Mouse (Mus musculus) brain, embryonic 14.5 days (tissue): ENCODE results near the gene Tigar.

Experiments used
- CTCF ChIP-seq: fragments of 200-500 bp; IDR thresholded peaks from 2 replicates; pipeline ENCODE4 v1.5.1; 2012; ENCODE audit warnings: inconsistent platforms, mild to moderate bottlenecking, moderate library complexity, borderline replicate concordance; ENCODE audit not compliant: insufficient read depth, insufficient read length; ENCODE audit errors: extremely low read depth
- POLR2A ChIP-seq: fragments of 200-500 bp; IDR thresholded peaks from 2 replicates; pipeline ENCODE4 v1.6.1; 2012; ENCODE audit warnings: mild to moderate bottlenecking, inconsistent platforms, borderline replicate concordance; ENCODE audit not compliant: poor library complexity, insufficient read depth, insufficient read length, severe bottlenecking; ENCODE audit errors: extremely low read depth

GRCm38 (mm10) chr6:127105107-127105506, 4.2 kb downstream of the Tigar start:
- TF ChIP-seq CTCF (peak; percentile 60; the same call in 1 of the 2 replicates), POLR2A (no peak)
